Mouse (Mus musculus): ENCODE data around the gene Trmt1l. TPM values are rescaled to one million over a fixed set of nuclear protein-coding genes. Genes with fewer than 3 reads are reported as not detected.

Gene Trmt1l
- polyA plus RNA-seq (2015; fragmentation: Nextera tagmentation; extraction: Ambion mirVana): 39.3 and 42.8 TPM in 2 replicates

- Histone ChIP-seq H3K27ac (peak within 1 kb of the TSS; percentile 95), H3K4me2 (replicated peaks) (peak within 1 kb of the TSS; percentile 60), H3K27me3 (replicated peaks) (no peaks in the 10 kb centered on the region), H3K9me3 (no peaks in the 10 kb centered on the region), H3K4me1 (replicated peaks) (peaks cover 5% of the 10 kb centered on the region), H3K36me3 (no peaks in the 10 kb centered on the region), H3K9ac (peak within 1 kb of the TSS; percentile 90), H3K4me3 (replicated peaks) (peak within 1 kb of the TSS; percentile 74)
- WGBS: under 1% methylated on average over 74 of the region's 74 CpGs
- peak; percentile 99 for ATAC-seq
Observed at GRCm38 (mm10) chr1:151428263-151429221, at the start of gene Trmt1l, which contains the start of gene Swt1. Gene Trmt1l, plus strand, starts transcription at chr1:151428542. Gene Swt1, minus strand, starts transcription at chr1:151428455.

GRCm38 (mm10) chr1:151390029-151390428 lies 38.3 kb upstream of the Trmt1l start:
- 100% methylated on average over 1 of the region's 1 CpGs for WGBS
- no peak overlapping the region for H3K4me3 ChIP-seq (replicated peaks)
- no peaks in the 10 kb centered on the region for H3K36me3 ChIP-seq
- H3K4me2 ChIP-seq (replicated peaks): no peak overlapping the region
- H3K9ac ChIP-seq: no peak overlapping the region
- no peaks in the 10 kb centered on the region for H3K4me1 ChIP-seq (replicated peaks)
- H3K27me3 ChIP-seq (replicated peaks): no peaks in the 10 kb centered on the region
- no peaks in the 10 kb centered on the region for H3K9me3 ChIP-seq
- no peak for ATAC-seq
- H3K27ac ChIP-seq: no peak overlapping the region

- Histone ChIP-seq H3K27me3 (replicated peaks) (no peaks in the 10 kb centered on the region), H3K4me2 (replicated peaks) (no peak overlapping the region), H3K9me3 (no peaks in the 10 kb centered on the region), H3K9ac (no peak overlapping the region), H3K4me3 (replicated peaks) (no peak overlapping the region), H3K27ac (no peak overlapping the region), H3K4me1 (replicated peaks) (no peaks in the 10 kb centered on the region), H3K36me3 (0 out of 2 replicates have a peak, but pooled peaks cover 2% of the 10 kb centered on the region)
- 74% methylated on average over 3 of the region's 3 CpGs for WGBS
- ATAC-seq: no peak
Observed at GRCm38 (mm10) chr1:151409827-151410226, 18.5 kb upstream of the Trmt1l start.

- Histone ChIP-seq H3K27ac (no peak overlapping the region), H3K4me2 (replicated peaks) (no peak overlapping the region), H3K4me3 (replicated peaks) (no peak overlapping the region), H3K4me1 (replicated peaks) (peaks cover 4% of the 10 kb centered on the region), H3K27me3 (replicated peaks) (no peaks in the 10 kb centered on the region), H3K36me3 (peaks cover 2% of the 10 kb centered on the region; the same call in 1 of the 2 replicates), H3K9ac (no peak overlapping the region), H3K9me3 (no peaks in the 10 kb centered on the region)
- no peak for ATAC-seq
- WGBS: 72% methylated on average over 3 of the region's 3 CpGs
Observed at GRCm38 (mm10) chr1:151422178-151422577, 6.2 kb upstream of the Trmt1l start.

- peaks cover 5% of the 10 kb centered on the region for H3K4me1 ChIP-seq (replicated peaks)
- H3K9me3 ChIP-seq: no peaks in the 10 kb centered on the region
- H3K4me3 ChIP-seq (replicated peaks): peak overlapping the region; percentile 74
- H3K36me3 ChIP-seq: peaks cover 2% of the 10 kb centered on the region; the same call in 1 of the 2 replicates
- no peaks in the 10 kb centered on the region for H3K27me3 ChIP-seq (replicated peaks)
- H3K27ac ChIP-seq: peak overlapping the region; percentile 6; the same call in 1 of the 2 replicates
- peak overlapping the region; percentile 51 for H3K4me2 ChIP-seq (replicated peaks)
- WGBS: 13% methylated on average over 7 of the region's 7 CpGs
- H3K9ac ChIP-seq: peak overlapping the region; percentile 3
- ATAC-seq: no peak
Observed at GRCm38 (mm10) chr1:151426947-151427600, 1.3 kb upstream of the Trmt1l start.

GRCm38 (mm10) chr1:151427888-151428262 lies 467 bp upstream of the Trmt1l start:
- H3K4me2 ChIP-seq (replicated peaks): peak overlapping the region; percentile 51
- WGBS: under 1% methylated on average over 26 of the region's 26 CpGs
- peak overlapping the region; percentile 74 for H3K4me3 ChIP-seq (replicated peaks)
- peak overlapping the region; percentile 82 for H3K9ac ChIP-seq
- no peaks in the 10 kb centered on the region for H3K27me3 ChIP-seq (replicated peaks)
- H3K36me3 ChIP-seq: no peaks in the 10 kb centered on the region
- H3K4me1 ChIP-seq (replicated peaks): peaks cover 5% of the 10 kb centered on the region
- H3K9me3 ChIP-seq: no peaks in the 10 kb centered on the region
- H3K27ac ChIP-seq: peak overlapping the region; percentile 74
- ATAC-seq: peak; percentile 73

- Histone ChIP-seq H3K9ac (peak overlapping the region; percentile 90), H3K4me3 (replicated peaks) (peak overlapping the region; percentile 74), H3K9me3 (no peaks in the 10 kb centered on the region), H3K4me1 (replicated peaks) (peaks cover 5% of the 10 kb centered on the region), H3K27ac (peak overlapping the region; percentile 95), H3K27me3 (replicated peaks) (no peaks in the 10 kb centered on the region), H3K4me2 (replicated peaks) (peak overlapping the region; percentile 60), H3K36me3 (0 out of 2 replicates have a peak, but pooled peaks cover 2% of the 10 kb centered on the region)
- no peak for ATAC-seq
- 30% methylated on average over 9 of the region's 9 CpGs for WGBS
Observed at GRCm38 (mm10) chr1:151429316-151429715, 974 bp downstream of the Trmt1l start.

- Histone ChIP-seq H3K4me2 (replicated peaks) (no peak overlapping the region), H3K36me3 (peaks cover 14% of the 10 kb centered on the region; the same call in 1 of the 2 replicates), H3K9ac (no peak overlapping the region), H3K27ac (no peak overlapping the region), H3K27me3 (replicated peaks) (no peaks in the 10 kb centered on the region), H3K4me1 (replicated peaks) (no peaks in the 10 kb centered on the region), H3K4me3 (replicated peaks) (no peak overlapping the region), H3K9me3 (no peaks in the 10 kb centered on the region)
- ATAC-seq: no peak
- WGBS: 78% methylated on average over 6 of the region's 6 CpGs
Observed at GRCm38 (mm10) chr1:151435431-151435830, 7.1 kb downstream of the Trmt1l start.

- no peak overlapping the region for H3K9ac ChIP-seq
- no peaks in the 10 kb centered on the region for H3K4me1 ChIP-seq (replicated peaks)
- H3K9me3 ChIP-seq: no peaks in the 10 kb centered on the region
- no peak overlapping the region for H3K4me2 ChIP-seq (replicated peaks)
- H3K27ac ChIP-seq: no peak overlapping the region
- ATAC-seq: no peak
- peaks cover 29% of the 10 kb centered on the region for H3K36me3 ChIP-seq
- 94% methylated on average over 10 of the region's 10 CpGs for WGBS
- H3K4me3 ChIP-seq (replicated peaks): no peak overlapping the region
- H3K27me3 ChIP-seq (replicated peaks): no peaks in the 10 kb centered on the region
Observed at GRCm38 (mm10) chr1:151449866-151450265, 21.5 kb downstream of the Trmt1l start.

- H3K36me3 ChIP-seq: peaks cover 20% of the 10 kb centered on the region
- H3K9me3 ChIP-seq: no peaks in the 10 kb centered on the region
- 68% methylated on average over 2 of the region's 2 CpGs for WGBS
Observed at GRCm38 (mm10) chr1:151450851-151451250, 22.5 kb downstream of the Trmt1l start.

GRCm38 (mm10) chr1:151451946-151452345 lies 23.6 kb downstream of the Trmt1l start:
- H3K9me3 ChIP-seq: no peaks in the 10 kb centered on the region
- ATAC-seq: no peak
- no peak overlapping the region for H3K4me2 ChIP-seq (replicated peaks)
- no peak overlapping the region for H3K9ac ChIP-seq
- no peak overlapping the region for H3K4me3 ChIP-seq (replicated peaks)
- H3K36me3 ChIP-seq: peaks cover 12% of the 10 kb centered on the region
- no peak overlapping the region for H3K27ac ChIP-seq
- no peaks in the 10 kb centered on the region for H3K4me1 ChIP-seq (replicated peaks)
- H3K27me3 ChIP-seq (replicated peaks): no peaks in the 10 kb centered on the region
- WGBS: 96% methylated on average over 11 of the region's 11 CpGs

More at GRCm38 (mm10) chr1:151450851-151451250, 22.5 kb downstream of the Trmt1l start:
- no peak overlapping the region for H3K4me2 ChIP-seq (replicated peaks)
- H3K4me1 ChIP-seq (replicated peaks): no peaks in the 10 kb centered on the region
- H3K27ac ChIP-seq: no peak overlapping the region
- no peak overlapping the region for H3K4me3 ChIP-seq (replicated peaks)
- no peak for ATAC-seq
- no peak overlapping the region for H3K9ac ChIP-seq
- no peaks in the 10 kb centered on the region for H3K27me3 ChIP-seq (replicated peaks)

- Histone ChIP-seq H3K4me1 (replicated peaks) (no peaks in the 10 kb centered on the region), H3K9ac (no peak overlapping the region), H3K4me2 (replicated peaks) (no peak overlapping the region), H3K27ac (no peak overlapping the region), H3K36me3 (peaks cover 7% of the 10 kb centered on the region), H3K9me3 (no peaks in the 10 kb centered on the region), H3K27me3 (replicated peaks) (no peaks in the 10 kb centered on the region), H3K4me3 (replicated peaks) (no peak overlapping the region)
- ATAC-seq: no peak
- WGBS: 77% methylated on average over 5 of the region's 5 CpGs
Observed at GRCm38 (mm10) chr1:151457087-151457486, 28.7 kb downstream of the Trmt1l start.

Data from intestine, embryonic 15.5 days (tissue).